Mouse (Mus musculus): ENCODE data around the gene Cd80.
A peak's percentile ranks its signal among the peaks of the same experiment; 100 is the strongest.
"Not testable (repeated sequence)": the region's sequence is repeated elsewhere in the genome, so short reads cannot be mapped to it uniquely, and the experiment has no call there.

The Cd80 gene

GRCm38 (mm10) chr16:38472507-38472873, 17.1 kb downstream of the Cd80 start:
- no peak for DNase-seq (ENCODE audit: low spot score in 2 of 2)

- DNase-seq (ENCODE audit: low spot score in 2 of 2), result no peak
Measured at GRCm38 (mm10) chr16:38473661-38474060, 18.3 kb downstream of the Cd80 start.

GRCm38 (mm10) chr16:38474677-38475286, 19.4 kb downstream of the Cd80 start:
- DNase-seq (ENCODE audit: low spot score in 2 of 2), result no peak

GRCm38 (mm10) chr16:38475681-38476311, 20.4 kb downstream of the Cd80 start:
- DNase-seq (ENCODE audit: low spot score in 2 of 2), result no peak

- DNase-seq (ENCODE audit: low spot score in 2 of 2), result peak in 1 of 2 experiments; percentile 53
Measured at GRCm38 (mm10) chr16:38476312-38477240, 21.2 kb downstream of the Cd80 start.

GRCm38 (mm10) chr16:38477241-38477608, 21.9 kb downstream of the Cd80 start:
- DNase-seq (ENCODE audit: low spot score in 2 of 2), result not testable (repeated sequence)

GRCm38 (mm10) chr16:38478296-38478695, 22.9 kb downstream of the Cd80 start:
- no peak for DNase-seq (ENCODE audit: low spot score in 2 of 2)

GRCm38 (mm10) chr16:38481327-38481726, 26.0 kb downstream of the Cd80 start:
- no peak for DNase-seq (ENCODE audit: low spot score in 2 of 2)

- peak in 1 of 2 experiments; percentile 42 for DNase-seq (ENCODE audit: low spot score in 2 of 2)
Measured at GRCm38 (mm10) chr16:38482780-38483562, 27.6 kb downstream of the Cd80 start.

GRCm38 (mm10) chr16:38483582-38484309, 28.4 kb downstream of the Cd80 start:
- DNase-seq (ENCODE audit: low spot score in 2 of 2), result peak in 1 of 2 experiments; percentile 30

GRCm38 (mm10) chr16:38492551-38492950, 37.2 kb downstream of the Cd80 start:
- no peak for DNase-seq (ENCODE audit: low spot score in 2 of 2)

GRCm38 (mm10) chr16:38493890-38494289, 38.5 kb downstream of the Cd80 start:
- DNase-seq (ENCODE audit: low spot score in 2 of 2), result no peak

GRCm38 (mm10) chr16:38496604-38497140, 41.3 kb downstream of the Cd80 start:
- no peak for DNase-seq (ENCODE audit: low spot score in 2 of 2)

GRCm38 (mm10) chr16:38502469-38502868, 47.1 kb downstream of the Cd80 start:
- DNase-seq (ENCODE audit: low spot score in 2 of 2), result no peak

- DNase-seq (ENCODE audit: low spot score in 2 of 2), result no peak
Measured at GRCm38 (mm10) chr16:38503528-38503927, 48.2 kb downstream of the Cd80 start.

GRCm38 (mm10) chr16:38506041-38506634, 50.8 kb downstream of the Cd80 start:
- DNase-seq (ENCODE audit: low spot score in 2 of 2), result peak; percentile 22 to 32

- no peak for DNase-seq (ENCODE audit: low spot score in 2 of 2)
Measured at GRCm38 (mm10) chr16:38510846-38511245, 55.5 kb downstream of the Cd80 start.

GRCm38 (mm10) chr16:38519140-38519539, 63.8 kb downstream of the Cd80 start:
- no peak for DNase-seq (ENCODE audit: low spot score in 2 of 2)

GRCm38 (mm10) chr16:38521211-38521987, 66.0 kb downstream of the Cd80 start:
- DNase-seq (ENCODE audit: low spot score in 2 of 2), result no peak

Data from urinary bladder, adult 18-20 months (tissue).